Mouse (Mus musculus) forebrain, embryonic 12.5 days (tissue): ENCODE results near the gene A930018P22Rik. TPM values are rescaled to one million over a fixed set of nuclear protein-coding genes. Genes with fewer than 3 reads are reported as not detected.

ENCODE experiments used
- ATAC-seq: fragments of 200-750 bp; cut with Nextera tagmentation; 2 replicates; pipeline ENCODE4 v1.8.0; 2017; ENCODE audit warnings: moderate TSS enrichment; ENCODE audit not compliant: low FRiP score
- H3K27ac ChIP-seq: fragments of 300-500 bp; sonication (generic); 2 replicates; pipeline ENCODE4 v1.5.1; 2016; ENCODE audit warnings: mild to moderate bottlenecking
- H3K27me3 ChIP-seq: fragments of 300-500 bp; sonication (generic); 2 replicates; pipeline ENCODE4 v1.6.1; 2016; ENCODE audit warnings: mild to moderate bottlenecking
- H3K36me3 ChIP-seq: fragments of 300-500 bp; sonication (generic); replicated peaks from 2 replicates; pipeline ENCODE4 v1.6.1; 2016; ENCODE audit warnings: mild to moderate bottlenecking
- H3K4me1 ChIP-seq: fragments of 300-500 bp; sonication (generic); 2 replicates; pipeline ENCODE4 v1.6.1; 2016
- H3K4me2 ChIP-seq: fragments of 300-500 bp; sonication (generic); 2 replicates; pipeline ENCODE4 v1.6.1; 2016; ENCODE audit warnings: mild to moderate bottlenecking, moderate library complexity
- H3K4me3 ChIP-seq: fragments of 300-500 bp; sonication (generic); replicated peaks from 2 replicates; pipeline ENCODE4 v1.5.1; 2016; ENCODE audit warnings: mild to moderate bottlenecking
- H3K9ac ChIP-seq: fragments of 300-500 bp; sonication (generic); 2 replicates; pipeline ENCODE4 v1.6.1; 2016; ENCODE audit warnings: mild to moderate bottlenecking
- H3K9me3 ChIP-seq: fragments of 300-500 bp; sonication (generic); 2 replicates; pipeline ENCODE4 v1.6.1; 2016
- WGBS: fragments of 180-500 bp; shearing (Covaris S2); methylation state at CpG from one replicate; pipeline ENCODE4 v1.1.7; 2016; 5-methylcytosine and 5-hydroxymethylcytosine counted together
- polyA plus RNA-seq: library from polyadenylated mRNA; unstranded; fragments of >200 nt; fragmentation: Nextera tagmentation; extraction: Ambion mirVana; gene quantifications from 2 replicates; pipeline ENCODE4 v1.2.1, GENCODE M21; 2016

A930018P22Rik gene
- polyA plus RNA-seq, 1 experiment from 2014 or later = not detected

DNA sequence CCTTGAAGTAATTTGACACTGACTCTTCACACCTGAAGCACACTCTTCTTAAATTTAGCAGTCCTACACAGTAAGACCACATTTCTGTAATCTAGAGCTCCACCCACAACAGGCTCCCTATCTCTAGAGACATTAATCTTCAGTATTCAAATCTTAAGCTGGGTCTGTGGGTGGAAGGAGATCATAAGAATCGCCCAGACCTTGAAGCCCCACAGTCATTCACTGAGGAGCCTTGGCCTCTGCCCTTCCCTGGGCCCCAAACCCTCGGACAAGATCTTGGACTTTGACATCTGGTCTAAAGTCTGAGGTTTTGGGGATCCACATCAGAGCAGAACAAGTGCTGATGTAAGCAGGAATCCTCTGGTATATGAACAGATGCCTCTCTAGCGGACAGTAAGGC is 971 bp downstream of the A930018P22Rik start:
- ATAC-seq = 0 out of 2 replicates have a peak, but pooled peaks have one; percentile 3
- WGBS = 47% methylated on average over 3 of the region's 3 CpGs
- H3K9ac ChIP-seq = no peak overlapping the region

DNA sequence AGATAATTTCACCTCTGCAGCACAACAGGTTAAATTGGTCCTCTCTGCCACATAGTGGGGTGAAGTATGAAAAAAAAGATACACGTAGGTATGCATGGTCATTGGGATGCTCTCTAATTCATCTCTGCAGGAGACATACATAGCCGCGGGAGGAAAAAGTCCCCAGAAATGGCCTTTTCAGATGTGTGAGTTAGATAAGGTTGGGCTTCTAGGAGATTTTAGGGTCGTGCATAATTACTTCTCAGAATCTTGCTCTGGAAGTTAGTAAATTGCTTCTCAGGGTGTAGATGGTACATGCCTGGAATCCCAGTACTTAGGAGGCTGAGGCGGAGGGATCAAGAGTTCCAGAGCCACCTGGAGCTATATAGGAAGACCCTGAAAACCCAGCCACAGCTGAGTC is 1.5 kb downstream of the A930018P22Rik start:
- Histone ChIP-seq H3K36me3 (no peaks in the 10 kb centered on the region), H3K27me3 (peaks cover 39% of the 10 kb centered on the region), H3K4me1 (peaks cover 5% of the 10 kb centered on the region; the same call in 1 of the 2 replicates), H3K9ac (no peak overlapping the region), H3K27ac (no peak overlapping the region), H3K4me3 (no peak overlapping the region), H3K4me2 (no peak overlapping the region), H3K9me3 (no peaks in the 10 kb centered on the region)
- WGBS = 84% methylated on average over 5 of the region's 5 CpGs
- ATAC-seq = no peak

More for the DNA sequence above, 971 bp downstream of the A930018P22Rik start:
- H3K4me1 ChIP-seq = peaks cover 5% of the 10 kb centered on the region; the same call in 1 of the 2 replicates
- H3K36me3 ChIP-seq = no peaks in the 10 kb centered on the region
- H3K27me3 ChIP-seq = peaks cover 39% of the 10 kb centered on the region
- H3K4me3 ChIP-seq = peak overlapping the region; percentile 58
- H3K9me3 ChIP-seq = no peaks in the 10 kb centered on the region
- H3K4me2 ChIP-seq = peak overlapping the region; percentile 71
- H3K27ac ChIP-seq = no peak overlapping the region

DNA sequence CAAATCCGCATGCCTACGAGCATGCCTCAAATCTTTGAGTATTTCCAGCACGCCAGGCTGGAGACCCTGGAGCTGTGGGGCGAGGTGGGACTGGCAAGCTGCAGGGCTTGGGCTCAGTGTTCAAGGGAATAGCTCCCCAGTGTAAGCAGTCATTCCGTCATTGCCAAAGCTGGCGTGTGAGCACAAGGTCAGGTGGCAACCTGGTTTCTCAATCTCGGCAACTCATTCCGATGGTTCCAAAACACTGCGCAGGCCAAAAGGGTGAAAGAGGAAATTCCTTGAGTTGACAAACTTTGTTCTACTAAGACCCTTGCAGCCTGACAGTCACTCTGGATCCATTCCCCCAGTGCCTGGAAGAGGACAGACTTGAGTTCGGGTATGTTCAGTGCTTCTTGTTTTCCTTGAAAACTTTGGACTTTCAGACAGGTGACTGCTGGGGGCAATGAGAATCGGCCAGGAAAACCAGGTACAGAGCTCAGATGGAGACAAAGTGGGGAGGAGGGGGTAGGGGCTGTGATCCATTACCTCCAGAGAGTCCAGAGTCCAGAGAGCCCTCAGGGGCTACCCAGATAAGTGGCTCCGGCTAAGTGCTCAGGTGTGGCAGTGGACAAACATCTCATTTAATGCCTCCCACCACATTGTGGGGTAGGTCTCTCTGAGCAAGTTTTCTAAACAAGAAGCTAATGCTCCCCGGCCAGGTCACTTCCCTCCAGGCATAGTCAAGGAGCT is 6.4 kb downstream of the A930018P22Rik start:
- Histone ChIP-seq H3K27ac (no peak overlapping the region), H3K36me3 (no peaks in the 10 kb centered on the region), H3K4me1 (no peaks in the 10 kb centered on the region), H3K9ac (no peak overlapping the region), H3K27me3 (peaks cover 25% of the 10 kb centered on the region), H3K4me3 (no peak overlapping the region), H3K4me2 (no peak overlapping the region), H3K9me3 (no peaks in the 10 kb centered on the region)
- 89% methylated on average over 13 of the region's 13 CpGs for WGBS
- ATAC-seq = no peak

DNA sequence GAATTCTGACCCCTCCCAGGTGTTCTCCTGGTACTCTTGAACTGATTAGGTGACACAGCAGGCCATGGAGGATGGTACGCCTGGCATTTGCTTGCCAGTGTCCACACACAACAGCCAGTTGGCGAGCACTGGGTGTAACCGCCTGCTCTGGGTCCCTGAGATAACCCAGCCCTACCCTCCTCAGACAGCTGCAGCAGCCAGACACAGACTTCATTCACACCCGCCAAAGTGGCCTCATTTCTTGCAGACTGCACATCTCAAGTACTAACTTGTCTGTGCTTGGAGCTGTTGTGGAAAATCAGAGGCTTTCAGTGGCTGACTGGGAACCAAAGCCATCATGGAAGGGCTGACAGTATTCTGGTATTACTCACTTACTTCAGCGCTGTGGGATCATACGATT is 7.6 kb downstream of the A930018P22Rik start:
- H3K27ac ChIP-seq = no peak overlapping the region
- ATAC-seq = no peak
- H3K9me3 ChIP-seq = no peaks in the 10 kb centered on the region
- 87% methylated on average over 6 of the region's 6 CpGs for WGBS
- H3K4me3 ChIP-seq = no peak overlapping the region
- no peak overlapping the region for H3K4me2 ChIP-seq
- H3K36me3 ChIP-seq = no peaks in the 10 kb centered on the region
- peaks cover 15% of the 10 kb centered on the region for H3K27me3 ChIP-seq
- H3K4me1 ChIP-seq = no peaks in the 10 kb centered on the region
- H3K9ac ChIP-seq = no peak overlapping the region

DNA sequence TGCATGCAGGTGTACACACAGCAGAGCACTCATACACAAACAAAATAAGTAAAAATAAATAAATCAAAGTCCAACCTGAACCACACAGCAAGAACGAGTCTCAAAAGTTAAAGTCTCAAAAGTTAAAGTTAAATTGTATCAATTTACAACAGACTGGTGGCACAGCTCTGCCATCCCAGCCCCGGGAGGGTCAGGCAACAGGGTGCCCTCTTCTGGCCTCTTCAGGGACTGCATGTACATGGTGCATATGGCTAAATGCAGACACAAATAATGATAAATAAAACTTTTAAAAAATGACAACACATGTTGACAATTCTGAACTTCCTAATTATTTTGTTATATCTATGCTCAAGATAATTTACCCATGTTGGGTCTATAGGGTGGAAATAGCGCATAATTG is 8.4 kb downstream of the A930018P22Rik start:
- no peaks in the 10 kb centered on the region for H3K9me3 ChIP-seq
- no peaks in the 10 kb centered on the region for H3K4me1 ChIP-seq
- ATAC-seq = no peak
- H3K4me3 ChIP-seq = no peak overlapping the region
- no peak overlapping the region for H3K9ac ChIP-seq
- WGBS = 64% methylated on average over 3 of the region's 3 CpGs
- peaks cover 7% of the 10 kb centered on the region for H3K27me3 ChIP-seq
- no peaks in the 10 kb centered on the region for H3K36me3 ChIP-seq
- no peak overlapping the region for H3K4me2 ChIP-seq
- H3K27ac ChIP-seq = no peak overlapping the region

DNA sequence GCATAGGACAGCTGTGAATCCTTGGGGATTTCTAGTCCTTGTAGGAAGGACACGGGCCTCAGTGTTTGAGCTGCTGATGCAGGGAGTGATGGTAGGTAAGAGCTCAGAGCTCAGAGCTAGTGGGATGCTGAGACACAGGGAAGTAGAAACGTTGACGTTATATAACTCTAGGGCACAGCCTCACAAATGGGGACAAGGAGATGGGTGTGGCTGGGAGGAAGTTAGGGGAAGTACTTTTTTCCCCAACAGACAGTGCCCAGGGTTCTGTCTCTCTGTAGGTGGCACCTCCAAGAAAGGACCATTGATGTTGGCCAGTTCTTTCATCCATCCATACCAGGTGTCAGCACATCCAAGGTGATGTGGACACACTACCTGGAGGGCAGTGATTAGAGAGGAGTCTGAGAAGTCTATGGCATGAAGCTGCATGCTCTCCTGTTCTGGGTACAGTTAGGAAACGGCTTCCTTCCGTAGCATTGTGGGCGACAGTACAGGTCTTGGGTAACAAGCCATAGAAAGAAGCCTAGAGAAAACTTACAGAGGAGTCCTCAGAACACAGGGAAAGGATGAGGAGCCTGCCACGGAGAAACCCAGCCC is 9.8 kb downstream of the A930018P22Rik start:
- Histone ChIP-seq H3K27me3 (no peaks in the 10 kb centered on the region; the same call in 1 of the 2 replicates), H3K9ac (no peak overlapping the region), H3K9me3 (no peaks in the 10 kb centered on the region), H3K4me2 (no peak overlapping the region), H3K4me1 (no peaks in the 10 kb centered on the region), H3K36me3 (no peaks in the 10 kb centered on the region), H3K4me3 (no peak overlapping the region), H3K27ac (no peak overlapping the region)
- 77% methylated on average over 7 of the region's 7 CpGs for WGBS
- ATAC-seq = no peak

DNA sequence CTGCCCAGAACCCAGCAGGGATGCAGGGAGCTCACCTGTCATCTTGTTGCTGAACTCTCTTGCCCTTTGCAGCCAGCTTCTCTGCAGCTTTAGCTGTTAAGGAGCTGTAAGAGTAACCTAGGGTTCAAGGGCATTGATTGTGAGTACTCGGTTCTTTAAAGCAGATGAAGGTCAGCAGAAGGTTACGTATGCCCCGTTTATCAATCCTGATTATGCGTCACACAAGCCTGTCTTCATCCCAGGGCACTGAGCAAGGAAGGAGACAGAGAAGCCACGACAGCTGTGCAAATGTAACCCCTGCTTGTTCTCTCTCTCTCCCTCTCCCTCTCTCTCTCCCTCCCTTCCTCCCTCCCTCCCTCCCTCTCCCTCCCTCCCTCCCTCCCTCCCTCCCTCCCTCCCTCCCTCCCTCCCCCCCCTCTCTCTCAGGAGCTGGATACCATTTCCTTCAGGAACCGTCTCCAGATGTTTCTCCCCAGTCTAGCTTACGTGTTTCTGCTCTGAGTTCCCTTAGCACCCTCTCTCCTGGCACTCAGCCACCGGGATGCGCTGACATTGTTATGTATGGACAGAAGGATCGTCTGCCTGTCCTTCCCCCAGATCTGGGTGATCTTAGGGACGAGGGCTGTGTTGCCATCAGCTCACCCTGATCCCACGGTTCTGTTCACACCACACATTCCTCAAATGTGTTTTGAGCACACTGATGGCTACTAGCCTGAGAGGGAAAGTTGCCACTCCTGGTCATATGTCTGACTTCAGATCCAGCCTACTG is 10.7 kb downstream of the A930018P22Rik start:
- Histone ChIP-seq H3K9ac (no peak overlapping the region), H3K27me3 (no peaks in the 10 kb centered on the region; the same call in 1 of the 2 replicates), H3K4me1 (no peaks in the 10 kb centered on the region), H3K27ac (no peak overlapping the region), H3K9me3 (no peaks in the 10 kb centered on the region), H3K4me2 (no peak overlapping the region), H3K4me3 (no peak overlapping the region), H3K36me3 (no peaks in the 10 kb centered on the region)
- no peak for ATAC-seq
- 53% methylated on average over 11 of the region's 12 CpGs for WGBS

DNA sequence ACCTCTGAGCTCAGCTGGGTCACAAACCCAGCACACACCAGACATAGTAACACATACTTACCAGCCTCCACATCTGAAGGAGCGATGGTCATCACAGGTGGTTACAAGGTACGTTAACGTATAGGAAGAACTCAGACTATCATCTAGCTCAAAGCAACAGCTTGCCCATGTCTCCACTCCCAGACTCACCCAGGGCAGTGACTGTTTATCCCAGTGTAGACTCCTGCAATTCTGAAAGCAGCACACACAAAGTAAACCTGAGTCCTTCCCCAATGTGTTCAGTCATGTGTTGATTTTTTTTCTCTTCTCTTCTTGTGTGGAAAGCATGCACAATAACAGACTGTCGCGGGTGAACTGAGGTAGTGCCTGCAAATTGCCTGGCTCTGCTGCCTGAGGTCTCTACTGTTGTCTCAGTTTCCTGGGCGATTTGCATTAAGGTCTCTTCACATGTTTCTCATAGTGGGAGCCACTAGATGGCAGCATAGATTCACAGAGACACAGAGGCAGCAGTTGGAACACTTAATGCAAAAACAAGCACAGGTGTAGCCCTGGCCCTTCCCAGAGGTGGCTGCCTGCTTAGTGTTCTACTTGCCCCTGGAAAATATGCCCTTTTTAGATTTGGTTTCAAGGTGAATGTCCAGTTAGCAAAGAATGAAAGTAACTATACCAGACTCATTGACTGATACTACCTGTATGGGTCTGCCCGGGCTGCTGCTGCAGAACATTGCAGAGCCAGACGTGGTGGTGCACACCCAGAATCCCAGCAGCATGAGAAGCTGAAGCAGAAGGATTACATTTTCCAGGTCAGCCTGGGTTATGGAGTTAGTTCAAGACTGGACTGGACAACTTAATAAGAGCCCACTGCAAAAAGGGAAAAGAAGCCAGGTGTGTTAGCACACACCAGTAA is 11.8 kb downstream of the A930018P22Rik start:
- Histone ChIP-seq H3K4me3 (no peak overlapping the region), H3K27ac (no peak overlapping the region), H3K9ac (no peak overlapping the region), H3K36me3 (no peaks in the 10 kb centered on the region), H3K27me3 (no peaks in the 10 kb centered on the region; the same call in 1 of the 2 replicates), H3K9me3 (no peaks in the 10 kb centered on the region), H3K4me2 (no peak overlapping the region), H3K4me1 (no peaks in the 10 kb centered on the region)
- peak; percentile 81 for ATAC-seq
- 54% methylated on average over 8 of the region's 8 CpGs for WGBS

DNA sequence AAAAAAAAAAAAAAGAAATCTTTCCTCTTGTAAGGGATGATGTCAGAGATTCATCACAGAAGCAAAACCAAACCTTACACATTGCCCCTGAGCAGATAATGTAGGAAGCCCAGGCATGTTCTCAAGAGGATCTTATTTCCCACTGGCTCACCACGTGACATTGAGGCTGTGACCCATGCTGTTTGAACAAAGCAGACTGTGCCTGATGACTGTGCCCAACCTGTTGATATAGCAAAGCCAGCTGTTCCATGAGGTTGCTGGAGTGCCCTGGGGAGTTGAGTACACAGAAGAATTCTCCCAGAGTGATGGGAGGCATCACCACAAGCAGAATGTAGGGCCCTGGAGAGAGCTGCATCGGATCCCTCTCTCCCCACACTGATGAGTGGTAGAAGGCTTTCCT is 13.4 kb downstream of the A930018P22Rik start:
- Histone ChIP-seq H3K9ac (no peak overlapping the region), H3K36me3 (no peaks in the 10 kb centered on the region), H3K27ac (no peak overlapping the region), H3K4me3 (no peak overlapping the region), H3K27me3 (no peaks in the 10 kb centered on the region; the same call in 1 of the 2 replicates), H3K9me3 (no peaks in the 10 kb centered on the region), H3K4me1 (no peaks in the 10 kb centered on the region), H3K4me2 (no peak overlapping the region)
- WGBS = 75% methylated on average over 2 of the region's 2 CpGs
- no peak for ATAC-seq

DNA sequence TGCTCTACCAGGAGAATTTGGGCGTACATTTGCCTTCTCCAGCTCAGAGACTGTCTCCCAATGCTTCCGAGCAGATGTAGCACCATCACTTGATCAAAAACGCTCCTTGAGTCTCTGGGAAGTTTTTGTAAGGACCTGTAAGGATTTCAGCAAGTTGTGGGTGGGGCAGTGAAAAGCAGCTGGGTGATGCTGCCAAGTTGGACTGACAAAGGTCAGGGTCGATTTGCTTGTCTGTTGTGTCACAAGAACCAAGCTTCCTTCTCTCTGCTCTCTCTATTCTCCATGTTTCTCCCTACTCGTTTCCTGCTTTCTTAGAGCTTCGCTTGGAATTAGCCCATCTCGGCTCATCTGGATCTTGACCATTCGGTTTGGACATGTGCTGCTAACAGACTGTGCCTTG is 19.6 kb downstream of the A930018P22Rik start:
- H3K4me2 ChIP-seq = no peak overlapping the region
- H3K4me3 ChIP-seq = no peak overlapping the region
- no peaks in the 10 kb centered on the region for H3K4me1 ChIP-seq
- H3K36me3 ChIP-seq = no peaks in the 10 kb centered on the region
- H3K9me3 ChIP-seq = no peaks in the 10 kb centered on the region
- 88% methylated on average over 8 of the region's 8 CpGs for WGBS
- ATAC-seq = no peak
- no peaks in the 10 kb centered on the region for H3K27me3 ChIP-seq
- H3K27ac ChIP-seq = no peak overlapping the region
- no peak overlapping the region for H3K9ac ChIP-seq

DNA sequence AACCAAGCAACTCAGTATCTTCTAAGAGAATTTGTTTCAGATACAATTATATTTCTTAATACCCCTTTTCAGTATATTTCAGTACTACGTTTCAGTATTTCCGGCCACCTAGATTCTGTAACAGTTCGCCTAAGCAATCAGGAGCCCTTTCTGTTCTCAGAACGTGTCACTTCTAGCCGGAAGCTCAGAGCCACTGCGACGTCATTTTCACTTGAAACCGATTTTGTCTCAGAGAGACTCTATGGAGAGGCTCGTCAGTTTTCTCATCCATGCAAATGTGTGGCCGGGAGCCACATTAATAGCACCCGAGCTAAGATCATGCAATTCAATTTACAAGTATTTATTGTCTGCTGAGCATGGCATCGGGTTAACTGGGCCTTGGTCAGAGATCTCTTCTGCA is 21.4 kb downstream of the A930018P22Rik start:
- no peaks in the 10 kb centered on the region for H3K4me1 ChIP-seq

DNA sequence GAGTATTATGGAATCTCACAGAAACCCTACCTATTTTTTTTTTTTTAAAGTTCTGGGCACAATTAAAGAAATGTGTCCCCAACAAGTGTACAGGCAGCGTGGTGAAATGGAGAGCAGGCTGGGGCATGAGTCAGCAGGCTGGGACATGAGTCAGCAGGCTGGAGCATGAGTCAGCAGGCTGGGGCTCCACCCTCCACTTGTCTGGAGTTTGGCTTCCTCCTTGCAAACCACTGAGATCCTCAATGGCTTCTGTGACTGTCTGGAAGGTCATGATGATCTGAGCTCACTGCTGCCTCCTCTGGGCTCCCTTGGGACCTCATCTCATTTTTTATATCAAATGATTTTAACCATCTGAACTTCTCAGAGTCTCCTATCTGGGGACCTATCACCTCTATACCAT is 23.4 kb downstream of the A930018P22Rik start:
- no peak overlapping the region for H3K9ac ChIP-seq
- H3K36me3 ChIP-seq = no peaks in the 10 kb centered on the region
- H3K27me3 ChIP-seq = no peaks in the 10 kb centered on the region
- no peaks in the 10 kb centered on the region for H3K4me1 ChIP-seq
- 89% methylated on average over 1 of the region's 1 CpGs for WGBS
- no peak overlapping the region for H3K27ac ChIP-seq
- no peaks in the 10 kb centered on the region for H3K9me3 ChIP-seq
- H3K4me3 ChIP-seq = no peak overlapping the region
- no peak overlapping the region for H3K4me2 ChIP-seq
- ATAC-seq = no peak

More for the DNA sequence above, 21.4 kb downstream of the A930018P22Rik start:
- Histone ChIP-seq H3K9ac (no peak overlapping the region), H3K4me3 (no peak overlapping the region), H3K9me3 (no peaks in the 10 kb centered on the region), H3K27ac (no peak overlapping the region), H3K4me2 (no peak overlapping the region), H3K36me3 (no peaks in the 10 kb centered on the region), H3K27me3 (no peaks in the 10 kb centered on the region)
- 84% methylated on average over 12 of the region's 12 CpGs for WGBS
- ATAC-seq = no peak
